Mouse (Mus musculus) midbrain, embryonic 15.5 days (tissue): ENCODE measurements around the gene Olfr90. TPM values are rescaled to one million over a fixed set of nuclear protein-coding genes. Genes with fewer than 3 reads are reported as not detected.

ENCODE experiments used
- ATAC-seq: fragments of 200-750 bp; cut with Nextera tagmentation; replicated peaks from 2 replicates; pipeline ENCODE4 v1.8.0; 2017; ENCODE audit warnings: moderate TSS enrichment
- H3K27ac ChIP-seq: fragments of 300-500 bp; sonication (generic); 2 replicates; pipeline ENCODE4 v1.5.1; 2015; ENCODE audit warnings: mild to moderate bottlenecking, inconsistent platforms
- H3K27me3 ChIP-seq: fragments of 300-500 bp; sonication (generic); replicated peaks from 2 replicates; pipeline ENCODE4 v1.6.1; 2015; ENCODE audit warnings: inconsistent platforms
- H3K36me3 ChIP-seq: fragments of 300-500 bp; sonication (generic); replicated peaks from 2 replicates; pipeline ENCODE4 v1.6.1; 2015; ENCODE audit warnings: inconsistent platforms
- H3K4me1 ChIP-seq: fragments of 300-500 bp; sonication (generic); 2 replicates; pipeline ENCODE4 v1.6.1; 2015; ENCODE audit warnings: inconsistent platforms
- H3K4me2 ChIP-seq: fragments of 300-500 bp; sonication (generic); 2 replicates; pipeline ENCODE4 v1.6.1; 2015; ENCODE audit warnings: inconsistent platforms, mild to moderate bottlenecking, moderate library complexity
- H3K4me3 ChIP-seq: fragments of 300-500 bp; sonication (generic); 2 replicates; pipeline ENCODE4 v1.5.1; 2015; ENCODE audit warnings: mild to moderate bottlenecking, inconsistent platforms
- H3K9ac ChIP-seq: fragments of 300-500 bp; sonication (generic); 2 replicates; pipeline ENCODE4 v1.6.1; 2015; ENCODE audit warnings: mild to moderate bottlenecking, inconsistent platforms
- H3K9me3 ChIP-seq: fragments of 300-500 bp; sonication (generic); 2 replicates; pipeline ENCODE4 v1.6.1; 2016; ENCODE audit warnings: inconsistent platforms
- WGBS: fragments of 180-500 bp; shearing (Covaris S2); methylation state at CpG from one replicate; pipeline ENCODE4 v1.1.7; 2015; ENCODE audit warnings: mixed read lengths; 5-methylcytosine and 5-hydroxymethylcytosine counted together
- polyA plus RNA-seq: library from polyadenylated mRNA; unstranded; fragments of >200 nt; fragmentation: Nextera tagmentation; extraction: Ambion mirVana; gene quantifications from 2 replicates; pipeline ENCODE4 v1.2.1, GENCODE M21; 2015

Olfr90 gene
- polyA plus RNA-seq, 1 experiment from 2014 or later = not detected

GRCm38 (mm10) chr17:37051745-37052144 is 36.6 kb downstream of the Olfr90 start:
- no peak for ATAC-seq
- Histone ChIP-seq H3K4me3 (peak overlapping the region; percentile 66), H3K36me3 (peaks cover 22% of the 10 kb centered on the region), H3K4me1 (peaks cover 58% of the 10 kb centered on the region), H3K27me3 (no peaks in the 10 kb centered on the region), H3K27ac (no peak overlapping the region), H3K9me3 (no peaks in the 10 kb centered on the region), H3K9ac (peak overlapping the region; percentile 77; the same call in 1 of the 2 replicates), H3K4me2 (peak overlapping the region; percentile 77)
- WGBS = 47% methylated on average over 4 of the region's 4 CpGs

DNA sequence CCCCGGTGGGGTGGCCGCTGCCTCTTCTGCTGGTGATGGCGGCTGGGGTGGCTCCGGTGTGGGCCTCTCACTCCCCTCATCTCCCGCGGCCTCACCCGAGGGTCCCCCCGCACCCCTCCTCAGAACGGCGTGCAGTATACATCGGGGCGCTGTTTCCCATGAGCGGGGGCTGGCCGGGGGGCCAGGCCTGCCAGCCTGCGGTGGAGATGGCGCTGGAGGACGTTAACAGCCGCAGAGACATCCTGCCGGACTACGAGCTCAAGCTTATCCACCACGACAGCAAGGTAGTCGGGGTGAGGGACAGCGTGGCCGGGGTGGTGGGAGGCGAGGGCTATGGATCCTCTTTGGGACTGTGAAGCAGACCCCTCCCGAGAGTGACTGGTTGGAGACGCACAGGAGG is 37.4 kb downstream of the Olfr90 start:
- Histone ChIP-seq H3K9ac (peak overlapping the region; percentile 77), H3K27ac (peak overlapping the region; percentile 85), H3K4me3 (peak overlapping the region; percentile 66), H3K27me3 (no peaks in the 10 kb centered on the region), H3K9me3 (no peaks in the 10 kb centered on the region), H3K4me1 (peaks cover 55% of the 10 kb centered on the region), H3K4me2 (peak overlapping the region; percentile 77), H3K36me3 (peaks cover 15% of the 10 kb centered on the region)
- WGBS = under 1% methylated on average over 27 of the region's 27 CpGs
- ATAC-seq = peak; percentile 21

DNA sequence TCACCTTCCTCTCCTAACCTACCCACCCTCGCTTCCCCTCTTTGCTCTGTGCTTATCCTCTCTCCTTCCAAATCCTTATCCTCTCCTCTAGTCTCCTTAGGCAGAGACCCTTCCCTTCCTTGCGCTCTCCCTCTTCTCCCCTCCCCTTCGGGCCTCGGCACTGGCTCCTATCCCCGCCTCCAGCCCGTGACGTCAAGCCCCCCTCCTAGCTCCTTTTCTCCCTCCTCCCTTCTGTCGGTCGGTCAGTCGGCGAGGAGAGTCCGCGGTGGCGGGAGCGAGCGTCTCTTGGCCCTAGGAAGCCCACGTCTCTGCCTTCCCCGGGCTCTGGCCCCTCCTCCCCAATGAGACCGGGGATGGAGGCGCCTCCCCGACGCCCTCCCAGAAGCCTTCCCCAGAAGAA is 37.9 kb downstream of the Olfr90 start:
- H3K9ac ChIP-seq = peak overlapping the region; percentile 77
- H3K36me3 ChIP-seq = peaks cover 10% of the 10 kb centered on the region; the same call in 1 of the 2 replicates
- H3K27ac ChIP-seq = peak overlapping the region; percentile 85
- H3K4me3 ChIP-seq = peak overlapping the region; percentile 66
- H3K9me3 ChIP-seq = no peaks in the 10 kb centered on the region
- peaks cover 55% of the 10 kb centered on the region for H3K4me1 ChIP-seq
- H3K4me2 ChIP-seq = peak overlapping the region; percentile 77
- H3K27me3 ChIP-seq = no peaks in the 10 kb centered on the region
- under 1% methylated on average over 22 of the region's 22 CpGs for WGBS
- ATAC-seq = peak; percentile 60

DNA sequence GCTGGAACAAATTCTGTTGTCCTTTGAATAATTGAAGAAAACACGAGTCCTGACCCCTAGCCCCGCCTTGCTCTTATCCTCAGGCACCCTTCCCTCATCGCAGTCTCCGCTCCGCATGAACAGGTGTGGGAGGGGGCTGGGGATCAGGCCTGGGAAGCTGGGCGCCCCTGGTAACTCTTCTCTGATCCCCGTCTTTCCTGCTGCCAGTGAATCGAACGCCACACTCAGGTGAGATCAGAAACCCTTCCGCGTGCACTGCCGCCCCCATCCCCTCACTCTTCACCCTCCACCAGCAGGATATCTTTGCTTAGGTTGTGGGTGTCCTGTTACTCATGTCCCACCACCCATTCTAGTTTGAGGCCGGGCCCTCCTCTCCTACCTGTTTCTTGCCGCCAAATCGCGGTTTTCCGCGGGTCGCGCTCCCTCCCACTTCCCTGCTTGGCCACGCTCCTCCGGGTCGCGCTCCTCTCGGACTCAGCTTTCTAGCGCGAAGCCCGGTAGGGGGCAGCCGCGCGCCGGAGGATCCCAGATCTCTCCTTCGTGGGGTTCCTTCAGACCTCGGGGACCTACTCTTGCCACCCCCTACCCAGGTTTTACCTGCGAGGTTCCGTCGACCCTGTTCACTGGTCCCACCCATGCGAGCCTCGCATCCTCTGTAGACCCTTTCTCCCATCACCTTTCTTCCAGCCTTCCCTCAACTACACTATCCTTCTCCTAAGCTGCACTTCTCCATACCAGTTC is 38.6 kb downstream of the Olfr90 start:
- peak; percentile 7 for ATAC-seq
- 2% methylated on average over 39 of the region's 39 CpGs for WGBS
- 0 out of 2 replicates have a peak, but pooled peaks cover 8% of the 10 kb centered on the region for H3K36me3 ChIP-seq
- peak overlapping the region; percentile 66 for H3K4me3 ChIP-seq
- H3K4me2 ChIP-seq = peak overlapping the region; percentile 77
- no peaks in the 10 kb centered on the region for H3K9me3 ChIP-seq
- peaks cover 59% of the 10 kb centered on the region for H3K4me1 ChIP-seq
- H3K27ac ChIP-seq = peak overlapping the region; percentile 85
- no peaks in the 10 kb centered on the region for H3K27me3 ChIP-seq
- peak overlapping the region; percentile 77 for H3K9ac ChIP-seq

DNA sequence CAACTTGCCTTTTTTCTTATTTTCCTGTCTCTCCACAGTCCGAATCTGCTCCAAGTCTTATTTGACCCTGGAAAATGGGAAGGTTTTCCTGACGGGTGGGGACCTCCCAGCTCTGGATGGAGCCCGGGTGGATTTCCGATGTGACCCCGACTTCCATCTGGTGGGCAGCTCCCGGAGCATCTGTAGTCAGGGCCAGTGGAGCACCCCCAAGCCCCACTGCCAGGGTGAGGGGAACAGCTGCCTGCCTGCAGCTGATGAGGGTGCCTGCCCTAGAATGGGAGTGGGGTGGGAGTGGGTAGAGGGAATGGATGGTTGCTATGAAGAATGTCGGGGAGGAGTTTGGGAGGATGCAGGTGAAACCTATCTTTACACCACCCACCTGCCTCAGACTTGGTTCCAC is 39.9 kb downstream of the Olfr90 start:
- Histone ChIP-seq H3K9ac (peak overlapping the region; percentile 48), H3K27ac (no peak overlapping the region), H3K4me3 (peak overlapping the region; percentile 93), H3K4me1 (peaks cover 61% of the 10 kb centered on the region), H3K36me3 (no peaks in the 10 kb centered on the region), H3K4me2 (peak overlapping the region; percentile 77), H3K27me3 (no peaks in the 10 kb centered on the region), H3K9me3 (no peaks in the 10 kb centered on the region)
- 57% methylated on average over 7 of the region's 7 CpGs for WGBS
- ATAC-seq = no peak

DNA sequence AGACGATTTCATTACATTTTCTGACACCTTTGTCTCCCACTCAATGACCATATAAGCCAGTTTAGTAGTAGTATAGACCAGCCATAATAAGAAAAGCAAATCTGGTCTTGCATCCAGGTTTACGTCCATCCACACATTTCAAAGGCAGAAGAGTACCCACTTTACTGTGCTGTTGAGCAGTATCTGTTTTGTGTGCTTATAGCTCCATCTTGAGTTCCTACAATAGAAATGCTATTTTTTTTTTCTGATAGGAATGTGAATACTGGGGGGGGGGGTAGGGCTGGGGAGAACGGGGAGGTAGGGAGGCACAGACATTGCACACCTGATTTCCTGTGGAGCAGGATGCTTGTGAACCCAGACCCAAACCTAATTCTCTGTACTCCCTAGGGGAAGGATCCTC is 40.3 kb downstream of the Olfr90 start:
- peak overlapping the region; percentile 98; the same call in 1 of the 2 replicates for H3K27ac ChIP-seq
- H3K9me3 ChIP-seq = no peaks in the 10 kb centered on the region
- 21% methylated on average over 3 of the region's 3 CpGs for WGBS
- H3K4me1 ChIP-seq = peaks cover 58% of the 10 kb centered on the region
- H3K27me3 ChIP-seq = no peaks in the 10 kb centered on the region
- no peak for ATAC-seq
- H3K36me3 ChIP-seq = no peaks in the 10 kb centered on the region
- peak overlapping the region; percentile 94 for H3K9ac ChIP-seq
- H3K4me2 ChIP-seq = peak overlapping the region; percentile 77
- peak overlapping the region; percentile 93 for H3K4me3 ChIP-seq

GRCm38 (mm10) chr17:37047332-37047976 is 40.8 kb downstream of the Olfr90 start:
- H3K36me3 ChIP-seq = no peaks in the 10 kb centered on the region
- peak overlapping the region; percentile 98 for H3K27ac ChIP-seq
- H3K9ac ChIP-seq = peak overlapping the region; percentile 94
- WGBS = 15% methylated on average over 19 of the region's 19 CpGs
- H3K27me3 ChIP-seq = no peaks in the 10 kb centered on the region
- no peak for ATAC-seq
- peak overlapping the region; percentile 93 for H3K4me3 ChIP-seq
- H3K9me3 ChIP-seq = no peaks in the 10 kb centered on the region
- peak overlapping the region; percentile 77 for H3K4me2 ChIP-seq
- peaks cover 52% of the 10 kb centered on the region for H3K4me1 ChIP-seq

- H3K4me3 ChIP-seq = peak overlapping the region; percentile 93
- under 1% methylated on average over 43 of the region's 58 CpGs for WGBS
- H3K27me3 ChIP-seq = no peaks in the 10 kb centered on the region
- peak; percentile 56 for ATAC-seq
- no peaks in the 10 kb centered on the region for H3K36me3 ChIP-seq
- H3K4me1 ChIP-seq = peaks cover 43% of the 10 kb centered on the region
- no peaks in the 10 kb centered on the region for H3K9me3 ChIP-seq
- peak overlapping the region; percentile 98 for H3K27ac ChIP-seq
- peak overlapping the region; percentile 77 for H3K4me2 ChIP-seq
- H3K9ac ChIP-seq = peak overlapping the region; percentile 94
Observed at GRCm38 (mm10) chr17:37046312-37047112, 41.8 kb downstream of the Olfr90 start.

DNA sequence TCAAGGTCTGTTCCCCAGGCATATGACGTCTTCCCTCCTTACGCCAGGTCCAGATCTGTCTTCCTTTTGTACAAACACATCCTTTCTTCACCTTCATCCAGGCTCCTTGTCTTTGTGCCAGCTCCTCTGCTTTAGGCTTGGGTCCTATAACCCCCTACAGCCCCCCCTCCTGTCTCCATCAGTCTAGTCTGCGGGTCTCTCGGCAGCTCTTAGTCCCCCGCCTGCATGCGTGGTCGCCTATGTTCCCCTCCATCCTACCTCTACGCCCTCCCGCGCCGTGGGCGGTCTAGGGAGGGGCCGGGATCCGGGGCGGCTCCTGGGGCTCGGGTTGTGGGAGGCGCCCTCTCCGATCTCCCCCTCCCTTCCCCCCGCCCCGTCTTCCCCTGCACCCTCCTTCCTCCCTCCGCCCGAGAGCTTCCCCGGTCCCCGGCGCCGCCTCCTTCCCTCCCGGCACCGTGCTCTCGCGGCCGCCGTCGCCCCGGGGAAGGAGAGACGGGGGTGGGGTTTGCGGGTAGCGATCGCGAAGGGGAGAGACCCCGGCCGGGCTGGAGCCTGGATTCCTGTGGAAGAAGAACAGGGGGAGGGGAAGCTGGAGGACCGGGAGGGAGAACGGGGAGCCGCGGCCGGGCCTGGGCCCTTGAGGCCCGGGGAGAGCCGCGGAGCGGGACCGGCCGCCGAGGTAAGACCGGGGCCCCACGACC is 42.5 kb downstream of the Olfr90 start, which contains the start of gene Gabbr1:
Gene Gabbr1, plus strand, starts transcription at position 356 of the 701 bp plus-strand sequence.
- under 1% methylated on average over 43 of the region's 55 CpGs for WGBS
- no peaks in the 10 kb centered on the region for H3K9me3 ChIP-seq
- peak within 1 kb of the TSS; percentile 77 for H3K4me2 ChIP-seq
- H3K4me3 ChIP-seq = peak within 1 kb of the TSS; percentile 93
- peaks cover 36% of the 10 kb centered on the region for H3K4me1 ChIP-seq
- peak; percentile 79 for ATAC-seq
- no peaks in the 10 kb centered on the region for H3K36me3 ChIP-seq
- no peaks in the 10 kb centered on the region for H3K27me3 ChIP-seq
- peak within 1 kb of the TSS; percentile 98 for H3K27ac ChIP-seq
- H3K9ac ChIP-seq = peak within 1 kb of the TSS; percentile 94

- peaks cover 31% of the 10 kb centered on the region for H3K4me1 ChIP-seq
- peak overlapping the region; percentile 94 for H3K9ac ChIP-seq
Observed at GRCm38 (mm10) chr17:37044651-37045244, 43.6 kb downstream of the Olfr90 start.

GRCm38 (mm10) chr17:37039127-37039894 is 49.0 kb downstream of the Olfr90 start:
- Histone ChIP-seq H3K9me3 (no peaks in the 10 kb centered on the region), H3K4me1 (no peaks in the 10 kb centered on the region), H3K27ac (no peak overlapping the region), H3K4me2 (no peak overlapping the region), H3K4me3 (no peak overlapping the region), H3K27me3 (no peaks in the 10 kb centered on the region), H3K36me3 (no peaks in the 10 kb centered on the region), H3K9ac (no peak overlapping the region)
- no peak for ATAC-seq
- WGBS = 80% methylated on average over 2 of the region's 2 CpGs

More at GRCm38 (mm10) chr17:37044651-37045244, 43.6 kb downstream of the Olfr90 start:
- Histone ChIP-seq H3K9me3 (no peaks in the 10 kb centered on the region), H3K27me3 (no peaks in the 10 kb centered on the region), H3K36me3 (no peaks in the 10 kb centered on the region), H3K4me3 (peak overlapping the region; percentile 93), H3K4me2 (peak overlapping the region; percentile 77), H3K27ac (peak overlapping the region; percentile 98)
- 74% methylated on average over 7 of the region's 7 CpGs for WGBS
- no peak for ATAC-seq
